Mouse (Mus musculus) embryo, embryonic 10 days (tissue): ENCODE results near the gene Cyp1a2.

ENCODE experiments used
- DNase-seq: peaks from one replicate; pipeline ENCODE4 v3.0.0-alpha.2; 2015; ENCODE audit warnings: low spot score

The Cyp1a2 gene

GRCm38 (mm10) chr9:57644944-57645893, 38.3 kb downstream of the Cyp1a2 start:
- peak; percentile 93 for DNase-seq

DNA sequence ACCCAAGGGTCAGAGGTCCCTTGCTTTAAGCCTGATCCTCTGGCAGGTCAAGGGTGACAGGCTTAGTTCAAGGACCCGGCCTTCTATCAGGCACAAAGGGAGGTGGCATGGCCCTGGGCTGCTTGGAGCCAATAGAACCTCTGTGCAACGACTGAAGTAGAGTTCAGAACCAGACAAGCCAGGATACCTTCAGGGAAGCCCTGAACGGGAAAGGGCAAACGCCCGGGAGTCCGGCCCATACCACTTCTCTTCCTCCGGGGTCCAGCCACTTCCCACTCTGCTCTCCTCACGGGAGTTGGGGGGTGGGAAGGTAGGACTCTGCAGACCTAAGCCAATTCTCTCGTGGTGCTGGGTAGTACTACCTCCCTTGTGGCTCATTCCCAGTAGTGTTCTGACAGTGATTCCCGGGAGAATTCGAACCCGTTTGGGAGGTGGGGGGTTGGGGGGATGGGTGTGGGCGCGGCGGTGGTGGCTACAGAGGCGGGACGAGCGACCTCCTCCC, 39.0 kb downstream of the Cyp1a2 start:
- DNase-seq = peak; percentile 51

GRCm38 (mm10) chr9:57643856-57644180, 39.7 kb downstream of the Cyp1a2 start:
- no peak for DNase-seq

DNA sequence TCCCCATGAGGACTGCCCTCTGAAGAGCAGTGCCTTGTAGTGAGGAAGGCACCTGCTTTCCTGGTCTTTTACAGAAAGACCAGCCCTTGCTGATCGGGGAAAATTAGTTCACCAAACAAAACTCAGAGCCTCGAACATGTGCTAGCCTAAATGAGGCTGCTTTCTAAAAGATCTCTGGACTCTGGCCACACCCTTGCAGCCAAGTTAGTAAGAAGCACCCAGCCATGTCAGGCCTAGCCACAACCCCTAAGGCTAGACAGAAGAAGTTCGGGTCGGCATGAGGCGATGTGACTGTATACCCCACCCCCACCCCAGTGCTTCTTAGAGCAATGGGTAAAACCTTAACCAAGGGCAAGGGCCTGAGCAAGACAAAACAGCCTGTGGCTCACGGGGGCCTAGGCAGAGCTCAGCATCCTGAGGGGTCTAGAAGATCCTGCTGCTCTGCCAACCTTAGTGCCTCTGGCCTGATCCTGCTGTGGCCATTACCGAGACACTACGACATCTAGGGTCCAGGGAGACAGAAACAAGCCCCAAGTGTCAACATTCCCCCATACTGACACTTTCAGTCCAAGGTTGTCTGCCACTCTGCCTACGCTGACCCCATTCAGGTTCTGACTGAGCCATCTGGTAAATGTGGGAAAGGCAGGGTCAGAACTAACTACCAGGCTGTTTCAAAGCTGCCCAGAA, 40.2 kb downstream of the Cyp1a2 start:
- DNase-seq = no peak

GRCm38 (mm10) chr9:57641775-57642550, 41.5 kb downstream of the Cyp1a2 start:
- no peak for DNase-seq

- DNase-seq = no peak
These were observed 42.5 kb downstream of the Cyp1a2 start for GRCm38 (mm10) chr9:57641022-57641421.

DNA sequence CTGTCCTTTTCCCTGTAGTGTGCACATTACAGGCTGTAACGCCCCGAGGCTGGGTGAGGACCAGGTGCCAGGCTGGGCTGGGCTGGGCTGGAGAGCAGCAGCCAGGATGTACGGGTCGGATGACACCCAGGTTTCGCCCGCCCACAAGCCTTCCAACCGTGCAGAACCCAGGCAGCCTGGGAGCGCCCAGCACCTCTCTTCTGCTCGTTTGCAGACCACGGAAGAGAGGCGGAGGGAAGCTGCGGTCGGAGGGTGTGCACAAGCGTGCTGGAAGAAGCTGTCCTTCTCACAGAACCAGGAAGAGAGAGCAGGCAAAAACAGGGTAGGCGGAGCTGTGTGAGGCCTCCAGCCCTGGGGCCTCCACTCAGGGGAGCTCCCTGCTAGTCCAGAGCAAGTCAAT, 43.1 kb downstream of the Cyp1a2 start:
- DNase-seq = peak; percentile 25

DNA sequence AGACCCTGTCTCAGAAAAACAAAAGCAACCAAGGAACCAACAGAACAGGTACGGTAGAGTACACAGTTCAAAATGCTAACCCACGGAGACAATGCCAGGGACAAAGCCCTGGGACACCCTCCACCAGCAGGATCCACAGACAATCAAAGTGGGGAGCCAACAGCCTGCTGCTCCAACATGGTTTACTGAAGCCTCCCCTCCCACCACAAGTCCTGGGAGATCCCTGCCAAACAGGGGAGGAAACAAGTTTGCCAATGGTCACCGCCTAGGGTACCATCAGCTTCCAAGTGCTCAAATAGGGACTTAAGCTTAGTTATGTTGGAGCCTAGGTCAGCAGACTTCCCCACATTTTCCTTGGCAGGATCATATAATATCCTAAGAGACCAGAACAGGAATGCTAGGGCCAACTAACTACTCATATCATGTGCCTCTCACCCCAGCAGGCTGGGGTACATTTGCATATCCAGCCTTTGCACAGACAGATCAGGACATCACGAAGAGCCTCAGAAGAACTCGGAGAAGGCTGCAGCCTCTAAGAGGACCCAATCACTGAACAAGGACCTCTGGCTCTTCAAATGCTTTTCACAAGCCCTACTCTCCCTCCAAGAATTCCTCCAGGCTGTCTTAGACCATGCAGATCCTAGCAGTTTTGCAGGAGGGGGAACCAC, 43.7 kb downstream of the Cyp1a2 start:
- DNase-seq = no peak

GRCm38 (mm10) chr9:57638651-57639459, 44.6 kb downstream of the Cyp1a2 start:
- DNase-seq = no peak

DNA sequence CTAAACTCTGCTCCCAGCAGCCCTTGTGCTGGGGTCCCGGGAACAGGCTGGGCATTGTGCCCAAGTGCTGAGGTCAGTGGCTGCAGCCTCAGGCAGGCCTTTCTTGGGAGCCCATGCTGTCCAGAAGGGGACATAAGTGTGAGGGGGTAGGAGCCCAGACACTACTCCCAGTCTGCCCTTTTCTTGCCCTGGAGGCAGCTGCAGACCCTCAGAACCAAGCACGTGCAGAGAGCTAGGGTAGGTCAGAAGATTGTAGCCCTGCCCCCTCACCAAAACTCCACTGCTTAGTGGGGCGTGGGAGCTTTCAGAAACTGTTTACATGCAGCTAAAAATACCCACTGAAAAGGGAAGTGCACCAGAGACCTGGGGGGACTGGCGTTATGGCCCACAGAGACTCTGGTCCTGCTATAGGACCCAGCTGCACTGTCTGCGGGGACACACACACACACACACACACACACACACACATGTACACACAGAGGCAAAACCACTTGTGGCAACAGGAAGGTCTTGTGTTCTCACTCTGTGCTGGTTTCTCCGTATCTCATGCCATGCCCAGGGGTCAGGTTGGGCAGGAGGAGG, 45.7 kb downstream of the Cyp1a2 start:
- DNase-seq = no peak

GRCm38 (mm10) chr9:57637272-57637671, 46.2 kb downstream of the Cyp1a2 start:
- no peak for DNase-seq

- no peak for DNase-seq
These were observed 50.0 kb downstream of the Cyp1a2 start for GRCm38 (mm10) chr9:57633481-57634024.

- DNase-seq = peak; percentile 76
These were observed 54.2 kb downstream of the Cyp1a2 start for GRCm38 (mm10) chr9:57629118-57629874.

DNA sequence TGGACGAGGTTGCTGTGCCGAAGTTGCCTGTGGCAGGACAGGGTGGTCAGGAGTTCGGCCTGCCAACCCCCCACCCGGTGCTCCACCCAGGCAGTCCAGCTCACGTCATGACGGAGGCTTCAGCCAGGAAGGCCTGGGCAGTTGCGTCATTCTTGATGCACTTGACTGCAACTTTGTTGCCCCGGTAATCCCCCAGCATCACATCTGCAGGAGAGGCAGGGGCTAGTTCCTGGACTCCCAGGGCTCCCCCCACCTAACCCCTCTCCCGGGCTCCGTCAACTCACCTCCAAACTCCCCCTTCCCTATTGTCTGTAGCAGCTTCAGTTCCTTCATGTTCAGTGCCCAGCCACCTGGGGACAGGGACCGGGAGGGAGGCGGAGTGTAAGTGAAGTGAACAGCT, 54.8 kb downstream of the Cyp1a2 start:
- no peak for DNase-seq

- DNase-seq = no peak
These were observed 55.6 kb downstream of the Cyp1a2 start for GRCm38 (mm10) chr9:57627892-57628291.

DNA sequence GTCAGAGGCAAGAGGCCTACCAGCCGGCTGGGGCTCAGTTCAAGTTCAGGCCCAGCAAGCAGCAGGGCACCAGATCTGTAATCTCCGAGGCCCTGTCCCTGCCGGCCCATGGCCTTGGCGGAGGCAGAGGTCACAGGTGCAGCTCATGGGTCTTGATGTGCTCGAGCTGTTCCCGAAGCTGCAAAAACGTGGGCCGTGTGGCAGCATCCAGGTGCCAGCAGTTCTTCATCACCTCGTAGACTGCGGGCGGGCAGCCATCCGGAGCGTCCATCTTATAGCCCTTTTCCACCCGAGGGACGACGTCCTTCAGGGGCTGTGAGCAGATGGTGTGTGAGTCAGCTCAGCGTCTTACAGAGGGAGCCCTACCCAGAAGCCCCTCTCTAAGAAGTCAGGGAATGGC, 56.3 kb downstream of the Cyp1a2 start:
- no peak for DNase-seq
